Mouse (Mus musculus) right cerebral cortex, adult 18-20 months (tissue): ENCODE results near the gene Scp2.

ENCODE experiments used
- DNase-seq: peaks from one replicate; pipeline ENCODE4 v3.0.0; 2022; ENCODE audit warnings: mixed read lengths

Scp2 gene

GRCm38 (mm10) chr4:108015067-108015765 is 129.6 kb downstream of the Scp2 start:
- no peak for DNase-seq

- no peak for DNase-seq
Measured at GRCm38 (mm10) chr4:108014466-108014865, 130.3 kb downstream of the Scp2 start.

- no peak for DNase-seq
Measured at GRCm38 (mm10) chr4:108008541-108008940, 136.3 kb downstream of the Scp2 start.

DNA sequence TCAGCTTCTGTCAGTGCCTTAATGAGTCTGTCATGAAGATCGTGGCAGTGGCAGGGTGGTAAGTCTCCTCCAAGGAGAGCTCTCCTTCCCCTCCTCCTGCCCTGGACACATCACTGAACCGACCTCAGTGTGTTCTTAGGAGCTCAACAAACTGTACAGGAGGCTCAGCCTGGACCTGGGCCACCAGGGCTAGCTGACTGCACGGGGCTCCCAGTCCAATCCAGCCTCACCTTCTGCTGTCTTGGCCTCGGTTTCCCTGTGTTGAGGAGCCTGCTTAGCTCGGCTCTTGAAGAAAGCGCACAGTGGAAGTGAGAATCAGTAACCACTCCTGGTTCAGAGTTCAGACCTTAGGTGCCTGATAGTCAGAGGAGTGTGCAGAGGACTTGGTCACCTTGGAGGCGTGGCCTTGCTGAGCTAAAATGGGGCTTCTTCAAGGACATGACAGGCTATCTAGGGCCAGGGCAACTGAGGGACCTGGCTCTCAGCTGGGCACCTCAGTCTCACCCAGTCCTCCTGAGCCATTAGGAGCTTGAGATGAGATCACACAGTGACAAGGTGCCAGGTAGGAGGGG is 137.2 kb downstream of the Scp2 start:
- no peak for DNase-seq

DNA sequence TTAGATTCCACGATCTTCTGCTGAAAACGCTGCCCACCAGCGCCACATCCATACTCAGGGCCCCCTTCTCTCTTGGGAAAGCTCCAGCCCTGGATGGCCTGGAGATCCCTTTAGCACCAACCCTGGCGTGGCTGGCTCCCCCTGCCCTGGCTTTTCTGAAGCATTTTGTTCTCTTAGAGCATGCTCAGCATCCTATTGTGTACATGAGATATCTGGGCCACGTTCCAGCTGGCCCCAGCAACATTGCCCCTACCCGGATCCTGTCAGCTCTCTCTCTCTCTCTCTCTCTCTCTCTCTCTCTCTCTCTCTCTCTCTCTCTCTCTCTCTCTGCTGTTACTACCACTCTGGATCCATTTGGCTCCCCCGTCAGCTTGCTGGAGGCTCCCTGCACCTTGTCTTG is 139.5 kb downstream of the Scp2 start:
- no peak for DNase-seq

- DNase-seq = no peak
Measured at GRCm38 (mm10) chr4:107999380-107999779, 145.4 kb downstream of the Scp2 start.

- no peak for DNase-seq
Measured at GRCm38 (mm10) chr4:107998641-107999332, 146.0 kb downstream of the Scp2 start.

DNA sequence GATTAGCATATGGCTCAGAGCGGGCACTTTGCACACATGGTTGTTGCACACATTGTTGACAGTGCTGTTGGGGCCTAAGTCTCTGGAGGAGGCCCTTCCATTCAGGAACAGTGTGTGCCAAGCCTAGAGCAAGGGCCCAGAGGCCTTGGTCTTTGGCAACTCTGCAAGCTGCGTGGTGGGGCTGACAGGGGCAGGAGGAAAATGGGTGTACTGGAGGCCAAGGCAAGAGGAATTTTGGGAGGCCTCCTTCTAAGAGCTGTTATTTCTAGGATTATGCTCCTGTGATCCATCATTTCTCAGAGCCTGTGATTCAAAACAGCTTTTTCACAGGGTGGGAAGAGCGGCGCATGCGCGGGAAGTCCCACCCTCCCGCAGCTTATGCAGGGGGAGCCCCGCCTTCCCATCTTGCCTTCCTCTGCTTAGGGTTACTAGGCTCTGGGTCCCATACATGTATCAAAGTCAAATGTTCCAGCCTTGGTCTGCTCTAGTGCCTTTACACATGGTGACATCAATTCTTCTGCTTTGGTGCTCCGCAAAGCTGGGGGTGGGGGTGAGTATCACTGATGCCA is 148.3 kb downstream of the Scp2 start:
- DNase-seq = no peak

GRCm38 (mm10) chr4:107995727-107996126 is 149.1 kb downstream of the Scp2 start:
- no peak for DNase-seq

- no peak for DNase-seq
Measured at GRCm38 (mm10) chr4:107995011-107995410, 149.8 kb downstream of the Scp2 start.
